Comparison of ENCODE assay signal across 28 mouse cellular contexts in the genomic region with DNA sequence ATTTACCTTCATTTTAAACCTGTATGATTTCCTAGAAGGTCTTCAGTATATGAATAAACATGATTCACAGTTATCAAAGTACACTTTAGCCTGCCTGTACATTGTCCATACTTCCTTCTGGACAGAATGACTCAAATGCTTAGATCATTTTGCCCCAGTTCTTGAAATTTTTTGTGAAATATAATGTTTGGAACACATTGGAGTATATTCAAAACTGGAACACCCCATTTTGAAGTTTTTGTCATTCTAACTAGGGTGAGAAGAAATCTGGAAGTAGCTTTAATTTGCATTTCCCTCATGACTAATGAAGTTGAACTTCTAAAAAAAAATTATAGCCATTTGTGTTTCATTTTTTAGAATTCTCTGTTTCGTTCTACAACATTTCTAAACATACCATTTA.
"Had no signal": no experiment of that assay in that cellular context is flagged by ENCODE, and none has a peak within 500 bp of the region (broad histone marks: within the 10 kb centered on the region; RNA-seq: fewer than 3 reads in every experiment).

No protein-coding gene starts in this region.

- H3K36me3 ChIP-seq: embryonic facial prominence, embryonic 10.5 days; embryonic facial prominence, embryonic 12.5 days; embryonic facial prominence, embryonic 13.5 days; embryonic facial prominence, embryonic 15.5 days; forebrain, embryonic 10.5 days; forebrain, embryonic 12.5 days; forebrain, embryonic 15.5 days; heart, embryonic 10.5 days had no signal

- H3K27me3 ChIP-seq: embryonic facial prominence, embryonic 12.5 days; embryonic facial prominence, embryonic 13.5 days; embryonic facial prominence, embryonic 15.5 days; forebrain, embryonic 12.5 days; forebrain, embryonic 13.5 days; forebrain, embryonic 15.5 days had no signal

- H3K9ac ChIP-seq: embryonic facial prominence, embryonic 12.5 days; embryonic facial prominence, embryonic 13.5 days; embryonic facial prominence, embryonic 15.5 days; forebrain, embryonic 12.5 days; forebrain, embryonic 13.5 days; forebrain, embryonic 15.5 days; forebrain, postnatal 0 days had no signal

- ATAC-seq: forebrain, embryonic 13.5 days; forebrain, embryonic 14.5 days; forebrain, embryonic 15.5 days; forebrain, embryonic 16.5 days; forebrain, postnatal 0 days had no signal

- H3K4me3 ChIP-seq: embryonic facial prominence, embryonic 10.5 days; embryonic facial prominence, embryonic 12.5 days; embryonic facial prominence, embryonic 13.5 days; embryonic facial prominence, embryonic 15.5 days; erythroblast, embryonic 14.5 days; forebrain, embryonic 10.5 days; forebrain, embryonic 12.5 days; forebrain, embryonic 13.5 days; forebrain, embryonic 15.5 days; gastrocnemius, adult 2 months; heart, adult 2 months; heart, embryonic 10.5 days had no signal

- H3K4me2 ChIP-seq: embryonic facial prominence, embryonic 12.5 days; embryonic facial prominence, embryonic 13.5 days; embryonic facial prominence, embryonic 15.5 days; forebrain, embryonic 12.5 days; forebrain, embryonic 13.5 days; forebrain, embryonic 15.5 days had no signal

- DNase-seq: cerebellum, adult 9-10 months; cerebellum, adult 9-11 months; cerebellum, postnatal 10 days; cerebellum, postnatal 14 days; cerebellum, postnatal 25 days; cerebellum, postnatal 36 days; embryo, embryonic 11 days; forebrain, postnatal 0 days; gastrocnemius, adult 2 months; gastrocnemius, postnatal 10 days; gastrocnemius, postnatal 14 days; gastrocnemius, postnatal 25 days; gastrocnemius, postnatal 36 days; heart, adult 11 months; heart, adult 18-20 months; heart, adult 2 months had no signal

- H3K4me1 ChIP-seq: embryonic facial prominence, embryonic 10.5 days; embryonic facial prominence, embryonic 12.5 days; embryonic facial prominence, embryonic 13.5 days; embryonic facial prominence, embryonic 15.5 days; forebrain, embryonic 10.5 days; forebrain, embryonic 12.5 days; forebrain, embryonic 13.5 days; forebrain, embryonic 15.5 days; heart, embryonic 10.5 days had no signal

- H3K9me3 ChIP-seq: embryonic facial prominence, embryonic 10.5 days; embryonic facial prominence, embryonic 12.5 days; embryonic facial prominence, embryonic 13.5 days; embryonic facial prominence, embryonic 15.5 days; forebrain, embryonic 10.5 days; forebrain, embryonic 12.5 days; forebrain, embryonic 13.5 days; forebrain, embryonic 15.5 days; heart, embryonic 10.5 days had no signal

- H3K27ac ChIP-seq: embryonic facial prominence, embryonic 10.5 days; embryonic facial prominence, embryonic 12.5 days; embryonic facial prominence, embryonic 13.5 days; embryonic facial prominence, embryonic 15.5 days; forebrain, embryonic 10.5 days; forebrain, embryonic 12.5 days; forebrain, embryonic 13.5 days; forebrain, embryonic 15.5 days; gastrocnemius, adult 2 months; heart, adult 2 months; heart, embryonic 10.5 days had no signal
